Mouse (Mus musculus) MEL-GATA-1-ER (cell line): ENCODE results near the gene Gorasp2.

Experiments
- DNase-seq: peaks from one replicate; pipeline ENCODE4 v3.0.0-alpha.2; 2012; ENCODE audit warnings: low read depth; ENCODE audit errors: extremely low read depth

The Gorasp2 gene

DNA sequence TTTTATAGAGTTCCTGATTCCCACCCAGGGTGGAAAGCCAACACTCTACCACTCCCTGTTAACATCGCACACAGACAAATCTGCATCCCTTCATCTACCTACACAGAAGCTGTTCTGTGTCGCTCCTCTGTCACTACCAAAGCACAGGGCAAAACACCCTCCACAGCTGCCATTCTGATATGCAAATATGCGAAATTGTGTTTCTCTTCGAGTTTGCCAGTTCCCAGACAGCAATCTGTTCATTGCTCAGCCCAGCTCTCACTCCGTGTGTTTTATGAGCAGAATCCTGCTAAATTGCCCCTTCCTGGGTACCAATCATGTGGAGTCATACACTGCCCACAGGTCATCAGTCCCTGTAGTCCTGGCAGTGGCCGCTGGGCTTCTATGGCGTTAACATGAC, 4.3 kb upstream of the Gorasp2 start:
- no peak for DNase-seq

DNA sequence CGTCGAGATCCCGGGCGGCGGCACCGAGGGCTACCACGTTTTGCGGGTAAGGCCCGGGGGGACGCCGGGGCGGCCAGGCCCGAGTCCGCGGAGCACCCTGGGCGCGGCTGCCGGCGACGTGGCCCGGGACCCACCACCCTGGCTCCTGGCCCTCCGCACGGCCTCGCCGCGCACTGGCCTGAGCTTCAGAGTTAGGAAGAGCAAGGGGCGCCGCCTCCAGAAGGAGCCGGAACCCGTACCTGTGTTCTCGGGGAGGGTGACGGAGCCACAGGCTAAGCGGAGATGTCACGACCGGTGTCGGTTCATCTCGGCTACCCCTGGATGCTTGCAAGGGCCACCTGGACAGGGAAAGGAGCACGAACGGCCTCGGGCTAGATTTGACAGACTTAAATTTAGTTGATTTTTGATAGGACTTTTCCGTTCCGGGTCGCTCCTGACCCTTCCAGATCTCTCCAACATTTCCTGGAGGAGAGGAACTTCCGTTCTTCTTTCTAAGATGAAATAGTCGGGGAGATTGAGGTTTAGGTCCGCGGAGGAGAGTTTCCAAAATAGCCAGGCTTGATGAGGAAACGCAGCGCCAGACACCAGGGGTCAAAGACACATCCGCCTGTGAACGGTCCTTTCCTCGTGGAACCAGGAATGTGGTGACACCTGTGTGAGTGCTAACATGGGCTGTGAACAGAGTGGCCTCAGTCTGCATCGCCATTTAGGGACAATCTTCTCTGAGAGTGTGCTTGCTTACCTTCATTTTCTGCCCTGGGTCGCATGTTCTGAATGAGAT, 529 bp downstream of the Gorasp2 start, which contains the start of gene Gm26558:
Gene Gm26558 (minus strand): TSS at position 394 of the 781 bp plus-strand sequence.
- DNase-seq = peak; percentile 15

DNA sequence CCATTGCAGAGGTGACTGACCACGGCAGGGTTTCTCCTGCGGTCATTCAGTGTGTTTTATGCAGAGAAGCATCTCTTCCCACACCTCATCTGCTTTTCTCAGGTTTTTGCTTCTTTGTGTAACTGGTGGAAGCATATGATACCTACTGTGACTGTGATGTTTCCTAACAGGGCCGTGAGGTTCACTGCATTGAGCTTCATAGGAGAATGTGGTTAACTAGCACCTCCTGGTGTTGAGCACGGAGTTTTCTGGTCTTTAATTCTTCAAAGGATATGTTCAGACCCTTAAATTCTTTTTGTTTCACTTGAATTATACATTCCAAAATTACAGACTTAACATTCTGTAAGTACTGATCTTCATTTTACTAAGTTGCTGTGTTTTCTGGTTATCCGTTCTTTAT, 2.4 kb downstream of the Gorasp2 start:
- peak; percentile 7 for DNase-seq

DNA sequence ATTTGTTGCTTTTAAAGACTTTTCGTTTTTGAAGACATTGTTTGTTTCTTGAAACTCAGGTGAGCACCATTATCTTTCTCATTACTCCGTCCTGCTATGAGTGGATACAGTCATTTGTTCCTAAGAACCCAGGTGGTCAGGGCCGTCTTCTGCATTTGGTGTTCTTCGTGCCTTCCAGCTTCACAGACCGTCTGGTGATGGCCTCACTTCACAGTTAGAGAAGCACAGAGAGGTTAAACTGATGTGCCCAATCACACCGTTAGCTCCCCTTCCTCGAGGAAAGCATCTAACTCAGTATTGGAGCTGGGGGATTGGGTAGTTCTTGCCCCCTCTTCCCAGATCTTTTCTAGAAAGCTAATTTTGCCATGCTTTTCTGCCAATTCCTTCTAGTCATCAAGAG, 5.6 kb downstream of the Gorasp2 start:
- DNase-seq = no peak

DNA sequence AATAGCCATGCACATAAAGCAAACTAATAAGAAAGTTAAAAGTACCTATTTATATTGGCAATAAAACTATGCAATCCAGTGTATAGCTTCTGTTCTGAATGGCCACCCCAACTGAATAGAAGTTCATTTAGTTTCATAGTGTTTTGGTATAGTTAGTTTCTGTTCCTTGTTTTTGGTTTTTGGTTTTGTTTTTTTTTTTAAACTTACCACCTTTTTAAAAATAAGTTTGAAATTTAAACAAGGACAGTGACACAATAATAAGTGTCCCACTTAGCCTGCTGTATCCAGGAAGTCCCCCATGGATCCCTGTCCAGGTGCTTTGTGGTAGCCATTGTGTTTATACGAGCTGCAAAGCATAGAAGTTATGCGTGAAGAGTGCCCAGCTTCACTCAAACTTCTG, 7.9 kb downstream of the Gorasp2 start:
- DNase-seq = no peak

DNA sequence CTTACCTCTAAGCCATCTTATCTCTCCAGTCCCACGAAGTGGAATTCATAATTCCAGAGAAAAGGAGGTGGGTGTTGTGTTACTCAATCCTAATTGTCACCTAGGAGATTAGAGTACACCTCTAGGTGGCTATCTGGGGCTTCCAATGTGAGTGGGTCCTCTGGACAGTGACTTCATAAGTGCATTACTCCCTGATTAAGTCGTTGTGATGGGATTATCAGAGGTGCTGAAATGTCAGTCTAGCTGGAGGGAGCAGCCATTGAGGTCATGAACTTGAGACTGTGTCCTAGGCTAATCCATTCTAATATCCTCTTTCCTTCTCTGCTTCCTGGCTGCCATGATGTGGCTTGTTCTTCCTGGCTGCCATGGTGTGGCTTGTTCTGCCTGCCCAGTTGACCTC, 8.5 kb downstream of the Gorasp2 start:
- DNase-seq = no peak

DNA sequence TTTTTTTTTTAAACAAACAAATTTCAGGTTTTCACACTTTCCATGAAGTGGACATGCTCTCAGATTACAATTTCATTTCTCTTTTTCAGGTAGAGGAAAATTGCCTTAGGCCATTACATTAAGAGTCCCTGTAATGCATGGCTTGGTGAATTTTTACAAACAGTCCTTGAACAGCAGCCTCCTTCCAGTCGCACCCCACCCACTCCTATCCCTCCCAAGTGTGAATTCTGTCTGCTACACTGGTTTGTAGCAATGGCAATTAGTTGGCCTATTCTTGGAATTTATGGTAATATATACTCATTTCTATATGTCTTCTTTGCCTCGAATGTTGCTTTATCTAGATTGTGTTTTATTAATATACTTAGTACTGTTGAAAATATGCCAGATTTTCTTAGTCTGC, 11.1 kb downstream of the Gorasp2 start:
- no peak for DNase-seq

DNA sequence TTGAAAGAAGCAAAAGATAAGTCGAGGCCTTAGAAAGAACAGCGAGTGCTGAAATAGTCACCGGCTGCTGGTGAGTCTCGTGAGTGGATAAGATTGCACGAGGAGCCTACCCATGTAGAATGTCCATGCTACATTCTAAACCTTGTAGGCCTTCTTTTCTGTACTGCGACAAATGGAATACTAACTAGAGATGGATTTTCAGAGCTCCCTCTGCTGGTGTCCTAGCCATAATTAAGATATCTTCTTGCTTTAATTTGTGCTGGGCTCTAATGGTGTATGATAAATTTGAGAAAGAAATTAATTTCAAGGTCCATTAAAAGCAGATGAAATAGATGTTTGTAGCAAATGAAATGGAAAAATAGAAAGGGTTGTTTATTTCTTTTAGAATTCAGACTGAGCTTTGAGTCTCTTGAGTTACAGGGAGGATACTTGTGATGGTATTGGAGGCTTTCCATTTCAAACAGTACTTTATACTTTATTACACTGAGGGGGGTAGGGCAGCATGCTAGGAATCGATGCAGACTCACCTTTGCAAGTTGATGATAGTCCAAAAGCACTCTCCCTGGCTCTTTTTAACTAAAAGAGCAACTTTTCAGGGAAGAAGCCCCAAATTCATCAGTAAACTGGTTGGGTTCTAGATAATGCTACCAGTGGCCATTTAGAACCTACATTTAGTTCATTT, 12.2 kb downstream of the Gorasp2 start:
- peak; percentile 3 for DNase-seq

DNA sequence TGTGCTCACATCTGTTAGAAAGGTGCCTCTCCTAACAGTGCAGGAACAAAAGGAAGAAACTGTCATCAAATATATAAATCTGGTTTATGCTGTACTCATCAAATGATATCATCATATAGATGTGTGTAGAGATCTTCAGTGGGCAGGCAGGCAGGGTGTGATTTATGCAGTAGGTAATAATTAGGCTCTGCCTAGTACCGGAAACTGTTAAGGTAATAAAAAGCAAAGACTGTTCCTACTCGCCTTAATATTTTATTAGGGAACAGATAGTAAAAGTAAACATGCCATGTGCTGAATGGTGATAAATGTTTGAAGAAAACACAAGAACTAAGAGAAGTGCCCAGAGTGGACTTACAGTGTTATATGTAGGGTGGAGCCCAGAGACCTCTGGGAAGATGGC, 20.9 kb downstream of the Gorasp2 start:
- no peak for DNase-seq

DNA sequence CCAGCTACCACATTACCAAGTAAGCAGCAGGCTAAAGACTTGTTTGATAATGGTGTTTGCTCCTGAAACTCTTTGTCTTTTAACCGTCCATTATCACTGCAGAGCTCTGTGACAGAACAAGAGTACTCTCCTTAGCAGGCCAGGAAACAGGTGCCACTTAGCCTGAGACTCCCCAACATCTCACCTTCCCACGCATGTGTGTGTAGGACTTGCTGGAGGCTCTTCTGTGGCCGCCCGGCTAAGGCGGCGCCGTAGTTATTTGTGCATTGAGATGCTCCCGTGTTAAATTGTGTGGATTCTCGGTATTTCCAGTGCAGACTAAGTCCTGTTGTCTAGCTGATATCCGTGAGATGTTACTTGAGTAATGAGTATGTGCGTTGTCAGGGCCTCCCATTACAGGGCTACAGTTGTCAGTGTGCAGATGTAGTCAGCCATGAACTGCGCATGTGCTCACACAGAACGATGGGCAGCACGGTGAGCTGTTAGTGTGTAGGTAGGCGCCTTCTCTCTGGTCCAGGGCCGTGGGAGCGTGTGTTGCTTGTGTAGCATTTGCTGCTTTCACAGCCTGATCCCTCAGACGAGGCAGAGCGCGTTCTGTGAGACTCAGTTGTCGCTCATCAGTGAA, 27.2 kb downstream of the Gorasp2 start:
- DNase-seq = no peak

DNA sequence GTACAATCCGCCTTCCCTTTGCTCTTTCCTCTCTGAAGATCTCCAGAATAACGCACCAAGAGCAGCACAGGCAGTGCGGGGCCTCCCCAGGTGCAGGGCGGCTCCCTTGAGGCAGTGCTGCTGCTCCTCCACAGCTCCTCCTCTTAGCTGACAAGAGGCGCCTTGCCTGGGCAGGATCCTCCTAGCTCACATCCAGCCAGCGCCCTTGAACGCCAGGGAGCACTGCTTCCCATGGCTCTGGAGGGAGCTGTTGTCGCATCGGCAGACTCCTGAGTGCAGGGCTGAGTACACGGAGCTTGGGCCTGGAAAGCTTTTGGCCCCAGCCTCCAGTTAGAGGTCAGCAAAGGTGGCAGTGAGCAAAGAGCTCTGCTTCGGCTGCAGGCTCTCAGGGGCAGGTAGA, 28.8 kb downstream of the Gorasp2 start:
- DNase-seq = no peak

DNA sequence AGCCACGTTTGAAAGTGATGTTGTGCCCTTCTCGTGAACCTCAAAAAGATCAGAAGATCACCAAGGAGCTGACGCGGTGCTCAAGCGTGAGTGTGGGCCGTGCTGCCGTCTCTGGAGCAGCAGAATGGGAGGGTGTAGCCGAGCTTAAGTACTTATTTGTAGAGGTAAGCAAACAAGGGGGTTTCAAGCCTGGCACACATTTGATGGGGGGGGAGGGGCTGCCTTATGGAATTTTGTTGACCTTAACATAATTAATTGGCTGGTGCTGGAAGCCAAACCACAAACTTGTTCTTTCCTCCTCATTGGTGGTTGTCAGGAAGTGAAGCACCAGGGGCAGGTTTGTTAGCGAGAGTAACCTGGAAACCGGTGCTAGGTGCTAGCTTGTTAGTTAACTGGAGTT, 34.3 kb downstream of the Gorasp2 start:
- no peak for DNase-seq

DNA sequence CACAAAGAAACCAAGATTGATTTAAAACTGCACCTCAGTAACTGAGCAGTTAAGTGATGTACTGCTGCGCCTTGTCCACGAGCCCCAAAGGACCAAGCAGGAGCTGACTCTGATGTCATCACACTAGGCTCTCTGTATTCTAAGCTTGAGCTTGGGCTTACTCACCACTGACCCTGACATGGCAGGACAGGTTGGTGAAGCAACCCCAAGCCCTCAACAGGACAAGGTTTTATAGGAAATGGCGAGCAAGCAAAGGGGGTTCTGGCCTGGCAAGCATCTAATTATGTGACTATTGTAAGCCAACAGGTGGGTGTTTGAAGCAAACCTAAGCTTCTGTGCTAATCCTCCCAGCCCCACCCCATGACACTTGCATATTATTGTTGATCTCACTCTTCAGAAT, 39.5 kb downstream of the Gorasp2 start:
- no peak for DNase-seq

DNA sequence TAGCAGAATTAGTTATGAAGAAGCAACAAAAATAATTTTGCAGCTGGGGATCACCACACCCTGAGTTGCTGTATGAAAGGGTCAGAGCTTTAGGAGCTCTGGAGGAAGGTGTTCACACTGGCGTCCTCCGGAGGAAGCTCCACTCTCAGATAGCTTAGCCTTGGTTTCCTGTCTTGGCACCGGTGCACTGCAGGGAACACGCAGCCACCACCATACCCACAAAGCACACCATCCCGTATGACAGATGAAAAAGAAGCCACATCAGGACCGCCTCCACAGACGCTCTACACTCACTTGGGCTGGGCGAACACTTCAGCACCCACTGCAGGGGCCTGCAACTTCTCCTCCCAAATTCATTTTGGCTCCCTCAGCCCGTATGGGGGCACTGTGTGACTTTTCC, 40.2 kb downstream of the Gorasp2 start:
- DNase-seq = peak; percentile 13

DNA sequence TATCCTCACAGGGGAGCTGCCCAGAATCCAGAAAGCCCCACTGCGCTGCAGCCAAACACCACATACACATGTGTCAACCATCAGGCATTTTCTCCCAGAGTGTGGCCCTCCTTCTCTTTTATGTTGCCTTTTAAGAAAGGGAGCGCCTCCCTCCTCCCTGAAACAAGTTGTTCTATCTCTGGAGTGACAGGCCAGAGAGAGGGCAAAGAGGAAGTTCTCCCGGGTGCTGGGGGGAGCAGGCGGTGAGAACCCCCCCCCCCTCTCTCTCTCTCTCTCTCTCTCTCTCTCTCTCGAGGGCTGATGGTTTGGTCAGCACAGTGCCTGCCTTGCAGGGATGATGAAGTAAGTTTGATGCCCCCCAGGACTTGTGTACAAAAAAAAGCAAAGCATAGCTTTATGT, 41.0 kb downstream of the Gorasp2 start:
- DNase-seq = peak; percentile 59

DNA sequence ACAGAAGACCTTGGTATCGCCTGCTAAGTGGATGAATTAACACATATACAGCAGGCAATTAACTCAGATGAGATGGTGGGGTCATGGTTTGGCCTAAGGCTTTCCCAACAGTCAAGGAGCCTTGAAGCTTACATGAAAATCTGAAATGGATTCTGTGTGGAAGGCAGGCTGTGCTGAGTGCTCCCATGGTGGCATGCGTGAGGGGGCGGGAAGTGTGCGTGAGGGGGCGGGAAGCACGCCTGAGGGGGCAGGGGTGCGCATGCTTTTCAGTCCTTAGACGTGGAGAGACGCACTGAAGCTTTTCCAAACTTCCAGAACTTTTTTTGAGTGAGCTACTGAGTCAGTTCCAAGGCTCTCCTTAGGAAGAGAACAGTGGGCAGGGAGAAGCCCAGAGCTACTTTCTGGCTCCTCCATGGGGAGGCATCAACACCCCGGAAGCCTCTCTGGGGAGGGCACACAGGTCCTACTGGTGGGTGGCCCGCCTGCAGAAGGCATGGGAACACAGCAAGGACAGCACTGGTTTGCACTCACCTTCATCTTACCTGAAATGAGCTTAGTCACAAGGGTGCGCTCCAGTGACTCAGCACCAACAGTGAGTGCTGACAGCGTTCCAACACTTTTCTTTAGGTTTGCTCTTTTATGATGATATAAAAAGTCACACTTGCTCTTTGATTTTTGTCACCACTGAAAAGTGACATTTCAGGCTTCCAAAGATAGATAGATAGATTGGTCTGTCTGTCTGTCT, 47.8 kb downstream of the Gorasp2 start:
- no peak for DNase-seq

DNA sequence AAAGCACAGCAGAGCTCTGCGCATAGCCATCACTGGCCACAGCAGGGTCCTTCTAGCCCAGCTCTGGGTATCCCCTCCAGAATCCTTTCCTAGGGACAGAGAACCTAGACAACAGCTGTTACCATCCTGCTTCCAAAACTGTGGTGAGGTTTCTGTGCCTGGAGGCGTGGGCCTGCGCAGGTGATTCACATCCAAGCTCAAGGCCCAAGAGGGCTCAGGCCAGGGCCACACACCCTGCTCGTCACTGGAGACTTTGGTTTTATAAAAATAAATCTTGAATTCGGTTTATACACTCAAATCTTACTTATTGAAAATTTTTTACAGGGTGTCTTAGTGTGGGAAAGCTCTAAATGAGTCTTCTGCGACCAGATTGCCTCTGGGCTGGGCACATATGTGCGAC, 48.9 kb downstream of the Gorasp2 start:
- DNase-seq = no peak

DNA sequence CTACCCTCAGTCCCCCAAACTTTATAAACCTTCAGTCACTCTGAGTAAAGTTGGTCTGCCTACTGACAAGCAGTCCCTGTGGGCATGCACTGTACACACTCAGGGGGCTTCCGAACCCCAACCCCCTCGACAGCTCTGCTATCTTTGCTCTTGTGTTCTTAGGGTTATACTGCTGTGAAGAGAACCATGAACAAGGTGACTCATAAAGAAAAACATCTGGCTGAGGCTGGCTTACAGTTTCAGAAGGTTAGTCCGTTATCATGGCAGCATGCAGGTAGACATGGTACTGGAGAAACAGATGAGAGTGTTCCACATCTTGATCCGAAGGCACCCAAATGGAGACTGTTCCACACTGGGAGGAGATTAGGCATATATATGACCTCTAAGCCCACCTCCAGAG, 49.5 kb downstream of the Gorasp2 start:
- no peak for DNase-seq

DNA sequence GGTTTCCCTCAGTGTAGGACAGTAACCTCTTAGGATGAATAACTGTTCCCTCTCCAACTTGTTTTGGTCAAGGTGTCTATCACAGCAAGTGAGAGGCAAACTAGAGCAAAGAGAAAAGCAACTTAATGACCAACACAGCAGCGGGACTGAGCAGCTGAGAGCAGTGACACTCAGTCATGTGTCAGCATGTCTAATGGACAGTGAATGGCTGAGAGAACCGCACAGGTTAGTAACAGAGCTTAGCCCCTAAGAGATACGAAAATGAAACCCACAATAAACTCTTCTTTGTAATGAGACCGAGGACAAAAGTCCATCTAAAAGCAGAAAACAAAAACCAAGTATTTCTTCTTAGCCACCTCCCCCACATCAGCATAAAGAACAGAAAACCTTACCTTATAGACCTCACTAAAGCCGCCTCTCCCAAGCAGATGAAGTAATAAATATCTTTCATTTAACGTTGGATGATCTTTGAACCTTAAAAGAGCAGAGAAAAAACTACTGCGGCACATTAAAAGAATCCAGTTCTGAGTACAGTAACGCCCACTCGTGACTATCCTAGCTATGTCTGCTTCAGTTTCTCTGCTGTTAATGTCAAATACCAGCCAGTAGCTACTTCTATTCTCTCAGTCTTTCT, 62.4 kb downstream of the Gorasp2 start:
- DNase-seq = no peak

DNA sequence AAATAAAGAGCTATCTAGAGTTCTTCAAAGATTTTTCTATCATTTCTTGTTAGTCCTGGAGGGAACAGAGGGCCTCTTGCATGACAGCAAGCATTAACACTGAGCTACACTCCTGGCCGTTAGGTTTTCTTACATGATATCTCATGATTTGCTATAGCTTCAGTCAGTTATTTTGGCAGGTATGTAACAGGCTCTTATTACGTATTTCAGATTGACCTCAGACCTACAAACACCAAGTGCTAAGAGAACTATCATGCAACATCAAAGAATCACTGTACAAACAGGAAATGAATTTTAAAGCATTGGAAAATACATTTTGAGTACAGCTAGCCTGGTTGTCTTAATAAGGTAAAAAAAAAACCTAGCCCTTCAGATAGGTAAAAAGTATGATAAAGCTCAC, 65.7 kb downstream of the Gorasp2 start:
- DNase-seq = no peak

DNA sequence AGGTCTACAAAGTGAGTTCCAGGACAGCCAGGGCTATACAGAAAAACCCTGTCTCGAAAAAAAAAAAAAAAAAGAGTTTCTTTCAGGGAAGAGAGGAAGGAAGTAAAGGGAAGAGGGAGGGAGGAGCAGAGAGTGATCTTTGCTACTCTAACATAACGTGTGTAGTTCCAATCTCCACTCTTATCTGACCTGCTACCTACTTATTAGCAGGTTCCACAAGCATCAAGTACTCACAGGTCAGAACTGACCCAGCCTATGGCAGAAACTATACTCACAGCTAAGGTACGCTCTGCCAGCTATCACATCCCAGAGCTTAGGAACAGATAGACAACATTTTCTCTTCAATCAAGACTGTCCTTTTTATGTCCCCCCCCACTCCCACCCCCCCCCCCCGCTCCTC, 74.2 kb downstream of the Gorasp2 start:
- no peak for DNase-seq
